Mouse (Mus musculus): Measurements from ENCODE around the gene Rbm44. TPM values are rescaled to one million over a fixed set of nuclear protein-coding genes. Genes with fewer than 3 reads are reported as not detected.
A peak's percentile ranks its signal among the peaks of the same experiment; 100 is the strongest.

The Rbm44 gene
- polyA plus RNA-seq, 1 experiment from 2014 or later = 0.28 TPM

DNA sequence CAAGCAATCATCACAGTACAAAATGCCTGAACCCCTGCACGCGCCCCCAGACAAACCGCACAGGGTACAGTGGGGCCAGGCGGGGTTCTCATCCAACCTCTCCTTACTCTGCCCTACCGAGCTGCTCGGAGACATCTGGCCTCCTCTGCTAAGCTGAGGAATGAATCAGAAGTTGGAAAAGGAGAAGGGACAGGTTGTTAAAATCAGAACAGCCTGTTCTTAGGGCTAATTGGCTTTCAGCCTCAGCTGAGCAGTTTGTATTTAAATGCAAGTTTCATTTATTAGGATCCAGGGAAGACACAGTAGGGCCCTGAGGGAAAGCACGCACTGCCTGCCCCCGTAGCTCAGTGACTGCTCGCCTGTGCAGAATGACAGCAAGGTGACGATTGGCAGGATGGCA lies 54.9 kb downstream of the Rbm44 start:
- no peaks in the 10 kb centered on the region for H3K9me3 ChIP-seq (ENCODE audit: control insufficient read depth, low read length)
- H3K27ac ChIP-seq (ENCODE audit: low read depth, low read length) = no peak overlapping the region
- H3K4me1 ChIP-seq (ENCODE audit: control insufficient read depth, insufficient read depth, low read depth, low read length) = no peaks in the 10 kb centered on the region
- no peaks in the 10 kb centered on the region for H3K36me3 ChIP-seq (ENCODE audit: control insufficient read depth, insufficient read depth, low read length)
- H3K4me2 ChIP-seq (ENCODE audit: low read length) = no peak overlapping the region
- no peak for ATAC-seq
- H3K27me3 ChIP-seq (replicated peaks; ENCODE audit: control insufficient read depth, insufficient read depth, low read length) = no peaks in the 10 kb centered on the region
- H3K4me3 ChIP-seq (ENCODE audit: low read length) = no peak overlapping the region
- WGBS = 81% methylated on average over 10 of the region's 10 CpGs
- no peak overlapping the region for H3K9ac ChIP-seq (ENCODE audit: low read depth, low read length)

- no peak overlapping the region for H3K9ac ChIP-seq (ENCODE audit: low read depth, low read length)
- no peaks in the 10 kb centered on the region for H3K36me3 ChIP-seq (ENCODE audit: control insufficient read depth, insufficient read depth, low read length)
- no peak for ATAC-seq
- no peak overlapping the region for H3K27ac ChIP-seq (ENCODE audit: low read depth, low read length)
- H3K4me3 ChIP-seq (ENCODE audit: low read length) = no peak overlapping the region
- H3K4me2 ChIP-seq (ENCODE audit: low read length) = no peak overlapping the region
- no peaks in the 10 kb centered on the region for H3K4me1 ChIP-seq (ENCODE audit: control insufficient read depth, insufficient read depth, low read depth, low read length)
- no peaks in the 10 kb centered on the region for H3K9me3 ChIP-seq (ENCODE audit: control insufficient read depth, low read length)
- H3K27me3 ChIP-seq (replicated peaks; ENCODE audit: control insufficient read depth, insufficient read depth, low read length) = no peaks in the 10 kb centered on the region
- WGBS = 35% methylated on average over 3 of the region's 3 CpGs
These were observed 56.2 kb downstream of the Rbm44 start for GRCm38 (mm10) chr1:91201122-91201521.

DNA sequence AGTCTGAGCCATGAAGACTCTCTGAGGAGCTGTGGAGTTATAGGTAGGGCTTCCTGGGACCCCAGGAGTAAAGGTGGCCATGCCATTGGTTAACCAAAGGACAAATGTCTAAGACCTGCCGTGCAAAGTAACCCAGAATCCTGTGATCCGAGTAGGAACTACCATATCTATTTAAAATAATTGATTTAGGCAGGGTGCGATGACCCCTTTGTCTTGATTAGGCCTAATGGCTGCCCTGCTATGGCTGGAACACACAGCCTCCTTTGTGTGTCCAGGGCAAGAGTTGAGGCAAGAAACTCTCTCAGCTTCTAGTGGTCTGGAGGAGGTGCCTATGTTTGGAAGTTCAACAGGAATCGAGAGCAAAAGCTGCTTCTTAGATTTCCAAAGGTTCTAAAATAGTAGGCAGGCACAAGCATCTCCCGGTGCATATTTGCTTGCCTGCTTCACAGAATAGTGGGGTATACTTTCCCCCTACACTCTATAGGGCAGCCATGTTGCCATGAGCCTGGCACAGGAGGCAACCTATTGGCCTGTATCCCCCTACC lies 59.4 kb downstream of the Rbm44 start:
- Histone ChIP-seq H3K4me2 (ENCODE audit: low read length) (no peak overlapping the region), H3K36me3 (ENCODE audit: control insufficient read depth, insufficient read depth, low read length) (no peaks in the 10 kb centered on the region), H3K4me3 (ENCODE audit: low read length) (no peak overlapping the region), H3K27ac (ENCODE audit: low read depth, low read length) (no peak overlapping the region), H3K9ac (ENCODE audit: low read depth, low read length) (no peak overlapping the region), H3K9me3 (ENCODE audit: control insufficient read depth, low read length) (no peaks in the 10 kb centered on the region), H3K27me3 (replicated peaks; ENCODE audit: control insufficient read depth, insufficient read depth, low read length) (no peaks in the 10 kb centered on the region), H3K4me1 (ENCODE audit: control insufficient read depth, insufficient read depth, low read depth, low read length) (peaks cover 8% of the 10 kb centered on the region)
- ATAC-seq = no peak
- 83% methylated on average over 5 of the region's 5 CpGs for WGBS

- WGBS = 87% methylated on average over 6 of the region's 6 CpGs
- H3K36me3 ChIP-seq (ENCODE audit: control insufficient read depth, insufficient read depth, low read length) = no peaks in the 10 kb centered on the region
- ATAC-seq = no peak
These were observed 60.8 kb downstream of the Rbm44 start for GRCm38 (mm10) chr1:91205651-91206050.

DNA sequence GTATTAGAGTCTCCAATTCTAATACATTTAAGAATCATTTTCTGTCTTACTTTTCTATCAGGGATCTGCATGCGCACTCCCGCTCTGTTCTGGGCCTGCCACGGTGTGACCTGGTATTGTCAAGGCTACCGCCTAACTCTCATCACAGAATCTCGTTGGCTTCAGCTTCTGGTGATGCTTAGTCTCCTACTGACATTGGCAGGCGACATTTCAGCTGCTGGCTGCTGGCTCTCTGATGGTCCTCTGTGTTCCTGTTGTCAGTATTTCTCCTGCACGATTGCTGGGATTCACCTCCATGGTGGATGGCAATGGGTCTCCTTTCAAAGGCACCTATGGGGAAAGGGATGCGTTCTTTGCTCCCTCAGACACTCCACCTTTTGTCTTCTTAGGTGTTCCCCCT lies 61.4 kb downstream of the Rbm44 start:
- Histone ChIP-seq H3K27ac (ENCODE audit: low read depth, low read length) (no peak overlapping the region), H3K36me3 (ENCODE audit: control insufficient read depth, insufficient read depth, low read length) (no peaks in the 10 kb centered on the region), H3K27me3 (replicated peaks; ENCODE audit: control insufficient read depth, insufficient read depth, low read length) (no peaks in the 10 kb centered on the region), H3K9ac (ENCODE audit: low read depth, low read length) (no peak overlapping the region), H3K4me1 (ENCODE audit: control insufficient read depth, insufficient read depth, low read depth, low read length) (peaks cover 11% of the 10 kb centered on the region), H3K4me3 (ENCODE audit: low read length) (no peak overlapping the region), H3K9me3 (ENCODE audit: control insufficient read depth, low read length) (no peaks in the 10 kb centered on the region), H3K4me2 (ENCODE audit: low read length) (no peak overlapping the region)
- ATAC-seq = no peak
- WGBS = 70% methylated on average over 8 of the region's 8 CpGs

More at GRCm38 (mm10) chr1:91205651-91206050, 60.8 kb downstream of the Rbm44 start:
- H3K9me3 ChIP-seq (ENCODE audit: control insufficient read depth, low read length) = no peaks in the 10 kb centered on the region
- H3K4me1 ChIP-seq (ENCODE audit: control insufficient read depth, insufficient read depth, low read depth, low read length) = peaks cover 10% of the 10 kb centered on the region
- H3K9ac ChIP-seq (ENCODE audit: low read depth, low read length) = no peak overlapping the region
- H3K4me3 ChIP-seq (ENCODE audit: low read length) = no peak overlapping the region
- no peak overlapping the region for H3K27ac ChIP-seq (ENCODE audit: low read depth, low read length)
- H3K4me2 ChIP-seq (ENCODE audit: low read length) = no peak overlapping the region
- no peaks in the 10 kb centered on the region for H3K27me3 ChIP-seq (replicated peaks; ENCODE audit: control insufficient read depth, insufficient read depth, low read length)

- Histone ChIP-seq H3K4me3 (ENCODE audit: low read length) (no peak overlapping the region), H3K9me3 (ENCODE audit: control insufficient read depth, low read length) (no peaks in the 10 kb centered on the region), H3K27ac (ENCODE audit: low read depth, low read length) (no peak overlapping the region), H3K4me1 (ENCODE audit: control insufficient read depth, insufficient read depth, low read depth, low read length) (peaks cover 16% of the 10 kb centered on the region), H3K36me3 (ENCODE audit: control insufficient read depth, insufficient read depth, low read length) (no peaks in the 10 kb centered on the region), H3K9ac (ENCODE audit: low read depth, low read length) (no peak overlapping the region), H3K4me2 (ENCODE audit: low read length) (no peak overlapping the region), H3K27me3 (replicated peaks; ENCODE audit: control insufficient read depth, insufficient read depth, low read length) (no peaks in the 10 kb centered on the region)
- no peak for ATAC-seq
- 66% methylated on average over 5 of the region's 5 CpGs for WGBS
These were observed 62.0 kb downstream of the Rbm44 start for GRCm38 (mm10) chr1:91206873-91207272.

GRCm38 (mm10) chr1:91207334-91208074 lies 62.6 kb downstream of the Rbm44 start:
- H3K9ac ChIP-seq (ENCODE audit: low read depth, low read length) = no peak overlapping the region
- no peaks in the 10 kb centered on the region for H3K9me3 ChIP-seq (ENCODE audit: control insufficient read depth, low read length)
- no peaks in the 10 kb centered on the region for H3K27me3 ChIP-seq (replicated peaks; ENCODE audit: control insufficient read depth, insufficient read depth, low read length)
- no peak for ATAC-seq
- H3K4me3 ChIP-seq (ENCODE audit: low read length) = no peak overlapping the region
- H3K4me2 ChIP-seq (ENCODE audit: low read length) = no peak overlapping the region
- H3K36me3 ChIP-seq (ENCODE audit: control insufficient read depth, insufficient read depth, low read length) = no peaks in the 10 kb centered on the region
- H3K4me1 ChIP-seq (ENCODE audit: control insufficient read depth, insufficient read depth, low read depth, low read length) = peaks cover 20% of the 10 kb centered on the region
- H3K27ac ChIP-seq (ENCODE audit: low read depth, low read length) = no peak overlapping the region
- WGBS = 72% methylated on average over 3 of the region's 3 CpGs

DNA sequence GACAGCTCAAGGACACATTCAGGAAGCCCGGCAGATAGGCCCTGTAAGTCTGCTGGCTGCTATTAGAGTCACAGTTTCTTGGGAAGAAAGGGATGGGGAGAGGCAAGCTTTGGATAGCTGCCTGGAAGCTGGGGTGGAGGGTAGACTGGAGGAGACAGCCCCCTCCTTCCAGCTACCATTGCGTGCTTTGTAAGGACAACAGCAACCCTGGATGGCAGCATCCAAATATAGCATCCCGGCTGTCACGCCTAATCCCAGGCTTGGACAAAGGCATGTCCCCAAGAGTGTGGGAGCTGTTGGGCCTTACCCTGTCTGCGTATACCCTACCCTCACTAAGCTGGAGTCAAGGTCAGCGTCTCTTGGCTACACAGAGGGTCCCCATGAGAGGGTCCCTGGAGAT lies 64.5 kb downstream of the Rbm44 start:
- peak overlapping the region; percentile 85 for H3K27ac ChIP-seq (ENCODE audit: low read depth, low read length)

DNA sequence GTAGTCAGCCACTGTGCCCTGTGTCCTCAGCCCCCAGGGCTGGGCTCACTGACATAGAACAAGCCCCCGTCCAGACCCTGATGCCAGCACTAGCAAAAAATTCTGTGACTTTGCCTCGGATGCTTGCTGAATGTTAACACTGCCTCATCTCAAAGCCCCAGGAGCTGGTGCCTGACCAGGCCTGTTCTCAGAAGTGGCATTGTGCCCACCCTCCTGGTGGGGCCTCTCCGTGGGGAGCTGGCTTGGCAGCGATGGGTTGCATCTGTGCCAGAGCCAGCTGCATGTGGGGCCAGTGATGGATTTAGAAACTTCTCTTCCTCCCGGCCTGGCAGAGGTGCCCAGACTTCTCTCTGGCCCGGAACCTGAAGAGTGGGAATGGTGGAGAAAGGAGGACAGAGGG lies 64.9 kb downstream of the Rbm44 start:
- H3K9ac ChIP-seq (ENCODE audit: low read depth, low read length) = no peak overlapping the region
- no peaks in the 10 kb centered on the region for H3K27me3 ChIP-seq (replicated peaks; ENCODE audit: control insufficient read depth, insufficient read depth, low read length)
- ATAC-seq = peak; percentile 94
- no peaks in the 10 kb centered on the region for H3K9me3 ChIP-seq (ENCODE audit: control insufficient read depth, low read length)
- WGBS = 54% methylated on average over 6 of the region's 6 CpGs
- H3K27ac ChIP-seq (ENCODE audit: low read depth, low read length) = peak overlapping the region; percentile 85
- no peak overlapping the region for H3K4me2 ChIP-seq (ENCODE audit: low read length)
- H3K36me3 ChIP-seq (ENCODE audit: control insufficient read depth, insufficient read depth, low read length) = no peaks in the 10 kb centered on the region
- H3K4me1 ChIP-seq (ENCODE audit: control insufficient read depth, insufficient read depth, low read depth, low read length) = peaks cover 20% of the 10 kb centered on the region
- H3K4me3 ChIP-seq (ENCODE audit: low read length) = no peak overlapping the region

More for the DNA sequence above, 64.5 kb downstream of the Rbm44 start:
- Histone ChIP-seq H3K4me3 (ENCODE audit: low read length) (no peak overlapping the region), H3K27me3 (replicated peaks; ENCODE audit: control insufficient read depth, insufficient read depth, low read length) (no peaks in the 10 kb centered on the region), H3K9me3 (ENCODE audit: control insufficient read depth, low read length) (no peaks in the 10 kb centered on the region), H3K36me3 (ENCODE audit: control insufficient read depth, insufficient read depth, low read length) (no peaks in the 10 kb centered on the region), H3K4me1 (ENCODE audit: control insufficient read depth, insufficient read depth, low read depth, low read length) (peaks cover 20% of the 10 kb centered on the region), H3K9ac (ENCODE audit: low read depth, low read length) (no peak overlapping the region), H3K4me2 (ENCODE audit: low read length) (no peak overlapping the region)
- WGBS = 60% methylated on average over 6 of the region's 6 CpGs
- peak; percentile 87 for ATAC-seq

Measured in hindbrain, embryonic 16.5 days (tissue).